Mouse (Mus musculus): ENCODE data around the gene Arl1. TPM values are rescaled to one million over a fixed set of nuclear protein-coding genes. Genes with fewer than 3 reads are reported as not detected.
"Not testable (repeated sequence)": the region's sequence is repeated elsewhere in the genome, so short reads cannot be mapped to it uniquely, and the experiment has no call there.

Gene Arl1
- polyA plus RNA-seq, 1 experiment from 2014 or later = 165 TPM

DNA sequence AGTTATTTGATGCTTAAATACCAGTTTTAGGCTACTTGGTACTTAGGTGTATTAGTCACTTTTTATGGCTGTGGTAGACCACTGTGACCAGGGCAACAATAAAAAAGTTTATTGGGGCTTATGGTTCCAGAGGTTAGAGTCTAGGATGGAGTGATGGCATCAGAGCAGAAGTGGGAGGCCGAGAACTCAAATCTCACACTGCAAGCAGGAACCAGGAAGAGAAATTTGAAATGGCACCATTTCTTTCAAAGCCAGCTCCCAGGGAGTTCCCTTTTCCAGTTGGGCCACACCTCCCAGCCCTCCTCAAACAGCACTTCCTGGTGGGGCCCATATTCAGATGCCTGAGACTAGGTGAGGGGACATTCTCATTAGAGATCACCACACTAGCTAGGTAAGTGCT, 9.2 kb downstream of the Arl1 start:
- H3K9ac ChIP-seq (ENCODE audit: low read depth, low read length) = no peak overlapping the region
- no peak overlapping the region for H3K27ac ChIP-seq (ENCODE audit: low read length)
- H3K4me3 ChIP-seq (ENCODE audit: low read depth, low read length) = no peak overlapping the region
- H3K4me1 ChIP-seq (ENCODE audit: control insufficient read depth, insufficient read depth, low read length) = no peaks in the 10 kb centered on the region
- no peaks in the 10 kb centered on the region for H3K27me3 ChIP-seq (ENCODE audit: control insufficient read depth, insufficient read depth, low read depth, low read length)
- H3K36me3 ChIP-seq (ENCODE audit: control insufficient read depth, insufficient read depth, low read length) = peaks cover 28% of the 10 kb centered on the region
- no peak for ATAC-seq
- WGBS = 95% methylated on average over 1 of the region's 1 CpGs
- no peaks in the 10 kb centered on the region for H3K9me3 ChIP-seq (replicated peaks; ENCODE audit: control insufficient read depth, low read length, poor library complexity, severe bottlenecking)
- H3K4me2 ChIP-seq (ENCODE audit: low read length) = no peak overlapping the region

DNA sequence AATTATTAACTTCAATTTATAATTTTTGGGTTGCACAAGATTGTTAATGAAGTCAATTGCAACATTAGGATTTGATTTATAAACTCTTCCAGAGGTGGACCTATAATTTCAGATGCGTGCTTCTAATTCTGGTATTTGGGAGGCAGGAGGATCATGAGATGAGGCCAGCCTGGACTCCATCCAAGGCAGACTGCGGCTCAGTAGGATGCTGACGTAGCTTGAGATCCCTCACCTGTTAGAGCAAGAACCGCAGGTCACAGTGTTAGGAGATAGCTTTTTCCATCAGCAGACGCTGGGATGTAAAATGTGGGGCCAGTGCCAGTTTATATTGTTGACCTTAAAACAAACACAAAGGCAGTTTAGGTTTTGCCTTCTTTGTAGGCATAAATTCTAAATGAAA, 10.1 kb downstream of the Arl1 start:
- H3K36me3 ChIP-seq (ENCODE audit: control insufficient read depth, insufficient read depth, low read length) = peaks cover 30% of the 10 kb centered on the region
- H3K27me3 ChIP-seq (ENCODE audit: control insufficient read depth, insufficient read depth, low read depth, low read length) = no peaks in the 10 kb centered on the region
- ATAC-seq = no peak
- no peaks in the 10 kb centered on the region for H3K9me3 ChIP-seq (replicated peaks; ENCODE audit: control insufficient read depth, low read length, poor library complexity, severe bottlenecking)
- no peak overlapping the region for H3K27ac ChIP-seq (ENCODE audit: low read length)
- no peak overlapping the region for H3K9ac ChIP-seq (ENCODE audit: low read depth, low read length)
- H3K4me1 ChIP-seq (ENCODE audit: control insufficient read depth, insufficient read depth, low read length) = no peaks in the 10 kb centered on the region
- no peak overlapping the region for H3K4me2 ChIP-seq (ENCODE audit: low read length)
- H3K4me3 ChIP-seq (ENCODE audit: low read depth, low read length) = no peak overlapping the region
- 90% methylated on average over 5 of the region's 5 CpGs for WGBS

DNA sequence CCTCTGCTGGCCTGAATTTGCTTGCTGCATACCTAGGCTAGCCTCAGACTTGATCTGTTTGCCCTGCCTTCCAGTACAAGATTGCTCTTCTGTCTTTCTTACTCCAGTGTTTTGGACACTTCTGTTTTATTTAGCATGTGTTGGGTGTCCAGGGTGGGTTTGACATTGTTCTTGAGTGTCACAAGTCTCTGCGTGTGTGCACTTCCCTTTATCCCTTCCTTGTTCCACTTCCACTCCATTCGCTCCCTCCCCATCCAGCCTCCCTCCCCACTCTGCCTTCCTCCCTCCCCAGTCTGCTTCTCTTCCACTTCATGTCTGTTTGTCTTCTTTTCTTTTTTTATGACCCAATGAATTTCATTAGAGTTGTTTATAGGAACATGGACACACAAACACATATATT, 10.8 kb downstream of the Arl1 start:
- Histone ChIP-seq H3K9me3 (replicated peaks; ENCODE audit: control insufficient read depth, low read length, poor library complexity, severe bottlenecking) (no peaks in the 10 kb centered on the region), H3K9ac (ENCODE audit: low read depth, low read length) (no peak overlapping the region), H3K4me3 (ENCODE audit: low read depth, low read length) (no peak overlapping the region), H3K4me2 (ENCODE audit: low read length) (no peak overlapping the region), H3K27ac (ENCODE audit: low read length) (no peak overlapping the region), H3K4me1 (ENCODE audit: control insufficient read depth, insufficient read depth, low read length) (no peaks in the 10 kb centered on the region), H3K27me3 (ENCODE audit: control insufficient read depth, insufficient read depth, low read depth, low read length) (no peaks in the 10 kb centered on the region), H3K36me3 (ENCODE audit: control insufficient read depth, insufficient read depth, low read length) (peaks cover 30% of the 10 kb centered on the region)
- 86% methylated on average over 2 of the region's 2 CpGs for WGBS
- ATAC-seq = no peak

GRCm38 (mm10) chr10:88761524-88762212, 31.0 kb downstream of the Arl1 start:
- Histone ChIP-seq H3K27ac (ENCODE audit: low read length) (no peak overlapping the region), H3K4me3 (ENCODE audit: low read depth, low read length) (no peak overlapping the region), H3K4me2 (ENCODE audit: low read length) (no peak overlapping the region), H3K9me3 (replicated peaks; ENCODE audit: control insufficient read depth, low read length, poor library complexity, severe bottlenecking) (no peaks in the 10 kb centered on the region), H3K36me3 (ENCODE audit: control insufficient read depth, insufficient read depth, low read length) (peaks cover 27% of the 10 kb centered on the region), H3K9ac (ENCODE audit: low read depth, low read length) (no peak overlapping the region), H3K27me3 (ENCODE audit: control insufficient read depth, insufficient read depth, low read depth, low read length) (no peaks in the 10 kb centered on the region), H3K4me1 (ENCODE audit: control insufficient read depth, insufficient read depth, low read length) (no peaks in the 10 kb centered on the region)
- 95% methylated on average over 13 of the region's 13 CpGs for WGBS
- ATAC-seq = no peak

GRCm38 (mm10) chr10:88765431-88766142, 34.9 kb downstream of the Arl1 start:
- no peaks in the 10 kb centered on the region for H3K4me1 ChIP-seq (ENCODE audit: control insufficient read depth, insufficient read depth, low read length)
- H3K27me3 ChIP-seq (ENCODE audit: control insufficient read depth, insufficient read depth, low read depth, low read length) = no peaks in the 10 kb centered on the region
- H3K4me3 ChIP-seq (ENCODE audit: low read depth, low read length) = no peak overlapping the region
- peaks cover 25% of the 10 kb centered on the region for H3K36me3 ChIP-seq (ENCODE audit: control insufficient read depth, insufficient read depth, low read length)
- H3K9ac ChIP-seq (ENCODE audit: low read depth, low read length) = no peak overlapping the region
- no peak overlapping the region for H3K27ac ChIP-seq (ENCODE audit: low read length)
- H3K4me2 ChIP-seq (ENCODE audit: low read length) = no peak overlapping the region
- 91% methylated on average over 15 of the region's 15 CpGs for WGBS
- no peaks in the 10 kb centered on the region for H3K9me3 ChIP-seq (replicated peaks; ENCODE audit: control insufficient read depth, low read length, poor library complexity, severe bottlenecking)
- ATAC-seq = no peak

DNA sequence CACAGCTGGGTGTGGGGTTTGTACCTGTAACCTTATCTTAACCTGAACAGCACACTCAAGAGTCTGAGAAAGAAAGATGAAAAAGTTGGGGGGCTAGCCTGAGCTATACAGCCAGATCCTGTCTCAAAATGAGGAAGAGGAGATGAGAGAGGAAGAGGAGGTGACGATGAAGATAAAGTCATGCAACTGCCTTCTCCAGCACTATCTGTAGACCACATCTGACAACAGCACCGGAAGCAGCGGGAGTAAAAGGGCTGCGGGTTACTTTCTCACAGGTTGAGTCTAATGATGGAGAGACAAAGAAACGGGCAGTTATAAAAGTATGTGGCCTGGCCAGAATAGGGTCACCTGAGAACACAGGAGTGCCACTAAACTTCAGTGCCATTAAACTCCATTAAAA, 38.3 kb downstream of the Arl1 start:
- H3K4me2 ChIP-seq (ENCODE audit: low read length) = no peak overlapping the region
- H3K27me3 ChIP-seq (ENCODE audit: control insufficient read depth, insufficient read depth, low read depth, low read length) = no peaks in the 10 kb centered on the region
- H3K9me3 ChIP-seq (replicated peaks; ENCODE audit: control insufficient read depth, low read length, poor library complexity, severe bottlenecking) = no peaks in the 10 kb centered on the region
- H3K27ac ChIP-seq (ENCODE audit: low read length) = no peak overlapping the region
- H3K4me3 ChIP-seq (ENCODE audit: low read depth, low read length) = no peak overlapping the region
- no peaks in the 10 kb centered on the region for H3K4me1 ChIP-seq (ENCODE audit: control insufficient read depth, insufficient read depth, low read length)
- H3K36me3 ChIP-seq (ENCODE audit: control insufficient read depth, insufficient read depth, low read length) = peaks cover 29% of the 10 kb centered on the region
- H3K9ac ChIP-seq (ENCODE audit: low read depth, low read length) = no peak overlapping the region
- no peak for ATAC-seq
- WGBS = 96% methylated on average over 5 of the region's 5 CpGs

DNA sequence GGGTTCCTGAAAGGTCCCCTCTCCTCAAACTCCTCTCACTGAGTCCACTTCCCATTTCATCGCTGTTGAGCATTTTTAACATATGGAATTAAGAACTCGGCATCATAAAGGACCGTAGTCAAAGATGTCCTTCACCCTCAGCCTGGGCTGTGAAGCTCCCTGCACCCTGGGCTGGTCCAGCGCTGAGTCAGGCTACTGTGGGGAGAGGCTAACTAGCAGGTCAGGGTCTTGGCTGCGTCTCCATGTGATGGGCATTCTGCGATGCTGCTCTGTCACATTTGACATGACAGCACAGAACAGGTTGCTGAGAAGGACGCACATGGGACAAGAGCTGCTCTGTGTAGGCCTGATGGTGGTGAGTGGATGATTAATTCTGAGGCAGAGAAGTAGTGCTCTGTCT, 39.0 kb downstream of the Arl1 start:
- H3K9me3 ChIP-seq (replicated peaks; ENCODE audit: control insufficient read depth, low read length, poor library complexity, severe bottlenecking) = no peaks in the 10 kb centered on the region
- H3K27ac ChIP-seq (ENCODE audit: low read length) = no peak overlapping the region
- peaks cover 29% of the 10 kb centered on the region for H3K36me3 ChIP-seq (ENCODE audit: control insufficient read depth, insufficient read depth, low read length)
- no peak overlapping the region for H3K4me3 ChIP-seq (ENCODE audit: low read depth, low read length)
- ATAC-seq = no peak
- WGBS = 97% methylated on average over 7 of the region's 7 CpGs
- no peak overlapping the region for H3K9ac ChIP-seq (ENCODE audit: low read depth, low read length)
- no peaks in the 10 kb centered on the region for H3K27me3 ChIP-seq (ENCODE audit: control insufficient read depth, insufficient read depth, low read depth, low read length)
- no peaks in the 10 kb centered on the region for H3K4me1 ChIP-seq (ENCODE audit: control insufficient read depth, insufficient read depth, low read length)
- no peak overlapping the region for H3K4me2 ChIP-seq (ENCODE audit: low read length)

- not testable (repeated sequence) for H3K4me3 ChIP-seq (ENCODE audit: low read depth, low read length); H3K27me3 ChIP-seq (ENCODE audit: control insufficient read depth, insufficient read depth, low read depth, low read length); ATAC-seq; H3K27ac ChIP-seq (ENCODE audit: low read length); H3K4me1 ChIP-seq (ENCODE audit: control insufficient read depth, insufficient read depth, low read length); H3K9me3 ChIP-seq (replicated peaks; ENCODE audit: control insufficient read depth, low read length, poor library complexity, severe bottlenecking); H3K9ac ChIP-seq (ENCODE audit: low read depth, low read length); H3K4me2 ChIP-seq (ENCODE audit: low read length)
- peaks cover 34% of the 10 kb centered on the region for H3K36me3 ChIP-seq (ENCODE audit: control insufficient read depth, insufficient read depth, low read length)
- WGBS = 90% methylated on average over 5 of the region's 5 CpGs
Measured at GRCm38 (mm10) chr10:88772965-88773364, 42.3 kb downstream of the Arl1 start.

- H3K4me2 ChIP-seq (ENCODE audit: low read length) = no peak overlapping the region
- no peak for ATAC-seq
- H3K4me1 ChIP-seq (ENCODE audit: control insufficient read depth, insufficient read depth, low read length) = no peaks in the 10 kb centered on the region
- no peak overlapping the region for H3K9ac ChIP-seq (ENCODE audit: low read depth, low read length)
- 91% methylated on average over 6 of the region's 6 CpGs for WGBS
- no peaks in the 10 kb centered on the region for H3K9me3 ChIP-seq (replicated peaks; ENCODE audit: control insufficient read depth, low read length, poor library complexity, severe bottlenecking)
- no peak overlapping the region for H3K4me3 ChIP-seq (ENCODE audit: low read depth, low read length)
- peaks cover 23% of the 10 kb centered on the region for H3K36me3 ChIP-seq (ENCODE audit: control insufficient read depth, insufficient read depth, low read length)
- H3K27me3 ChIP-seq (ENCODE audit: control insufficient read depth, insufficient read depth, low read depth, low read length) = no peaks in the 10 kb centered on the region
- no peak overlapping the region for H3K27ac ChIP-seq (ENCODE audit: low read length)
Measured at GRCm38 (mm10) chr10:88776206-88776605, 45.5 kb downstream of the Arl1 start.
